Mouse (Mus musculus): Measurements from ENCODE around the gene N4bp3. TPM values are rescaled to one million over a fixed set of nuclear protein-coding genes. Genes with fewer than 3 reads are reported as not detected.
"Not testable (repeated sequence)": the region's sequence is repeated elsewhere in the genome, so short reads cannot be mapped to it uniquely, and the experiment has no call there.

N4bp3 gene
- polyA plus RNA-seq, 1 experiment, result 4.0 TPM

DNA sequence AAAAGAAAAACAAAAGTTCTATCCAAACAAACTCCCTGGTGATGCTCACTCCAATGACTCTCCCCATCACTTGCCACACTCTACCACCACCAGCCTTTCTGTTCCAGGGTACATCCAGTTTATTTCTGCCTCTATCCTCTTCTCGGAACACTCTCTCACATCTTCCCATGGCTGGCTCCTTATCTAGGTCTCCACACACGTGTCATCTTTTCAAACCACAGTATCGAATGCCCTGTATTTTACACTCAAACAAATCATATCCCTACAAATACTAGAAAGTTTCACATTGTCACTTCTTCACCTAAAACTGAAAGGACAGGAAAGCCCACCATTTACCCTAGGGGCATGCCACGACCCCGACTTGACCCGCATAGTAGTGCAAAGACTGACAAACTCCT lies 15.5 kb downstream of the N4bp3 start:
- WGBS, result 8% methylated on average over 6 of the region's 6 CpGs
- no peak for DNase-seq (ENCODE audit: low read depth, low spot score)

GRCm38 (mm10) chr11:51633721-51634120 lies 16.9 kb downstream of the N4bp3 start:
- 92% methylated on average over 3 of the region's 3 CpGs for WGBS
- DNase-seq (ENCODE audit: low read depth, low spot score), result no peak

- 83% methylated on average over 7 of the region's 7 CpGs for WGBS
- not testable (repeated sequence) for DNase-seq (ENCODE audit: low read depth, low spot score)
Measured at GRCm38 (mm10) chr11:51633200-51633599, 17.4 kb downstream of the N4bp3 start.

- 77% methylated on average over 6 of the region's 6 CpGs for WGBS
- DNase-seq (ENCODE audit: low read depth, low spot score), result no peak
Measured at GRCm38 (mm10) chr11:51632130-51632753, 18.4 kb downstream of the N4bp3 start.

DNA sequence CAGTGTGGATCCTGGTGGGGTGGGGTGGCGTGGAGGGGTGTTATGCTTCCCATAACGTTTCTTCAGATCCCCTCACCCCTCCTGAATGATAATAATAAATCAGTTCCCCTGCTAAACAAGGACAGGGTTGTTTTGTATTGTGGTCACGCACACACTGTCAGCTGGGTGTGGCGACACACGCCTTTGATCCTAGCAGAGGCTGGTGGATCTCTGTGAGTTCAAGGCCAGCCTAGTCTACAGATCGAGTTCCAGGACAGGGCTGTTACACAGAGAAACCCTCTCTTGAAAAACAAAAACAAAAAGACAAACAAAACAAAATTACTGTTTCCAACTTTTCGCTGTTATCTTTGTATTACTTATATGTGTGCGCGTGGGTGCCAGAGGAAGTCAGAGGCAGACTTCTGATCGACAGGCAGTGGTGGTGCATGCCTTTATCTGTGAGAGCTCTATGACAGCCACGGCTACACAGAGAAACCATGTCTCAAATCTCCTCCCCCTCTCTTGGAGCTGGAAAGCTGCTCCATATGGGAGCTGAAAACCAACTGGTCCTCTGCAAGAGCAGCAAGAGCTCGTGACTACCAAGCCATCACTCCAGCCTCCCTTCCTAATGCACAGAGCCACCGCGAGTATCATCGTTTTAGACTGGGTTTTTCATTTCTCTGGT lies 20.9 kb downstream of the N4bp3 start:
- 76% methylated on average over 15 of the region's 15 CpGs for WGBS
- DNase-seq (ENCODE audit: low read depth, low spot score), result no peak

DNA sequence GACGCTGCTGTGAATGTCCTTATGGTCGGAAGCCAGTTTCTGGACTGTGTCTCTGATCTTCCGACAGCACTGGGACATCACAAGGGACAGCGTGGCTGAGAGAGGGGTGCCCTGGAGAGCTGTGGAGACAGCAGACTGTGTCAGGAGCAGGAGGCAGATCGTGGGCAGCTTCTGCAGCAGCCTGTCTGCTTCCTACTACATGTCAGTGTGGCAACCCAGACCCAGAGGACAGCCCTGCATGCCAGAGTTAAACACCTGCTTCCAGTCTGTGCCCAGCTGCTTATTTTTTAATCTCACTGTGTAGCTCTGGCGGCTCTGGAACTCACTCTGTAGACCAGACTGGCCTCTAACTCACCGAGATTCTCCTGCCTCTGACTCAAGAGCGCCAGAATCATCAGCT lies 22.7 kb downstream of the N4bp3 start:
- 88% methylated on average over 8 of the region's 8 CpGs for WGBS

DNA sequence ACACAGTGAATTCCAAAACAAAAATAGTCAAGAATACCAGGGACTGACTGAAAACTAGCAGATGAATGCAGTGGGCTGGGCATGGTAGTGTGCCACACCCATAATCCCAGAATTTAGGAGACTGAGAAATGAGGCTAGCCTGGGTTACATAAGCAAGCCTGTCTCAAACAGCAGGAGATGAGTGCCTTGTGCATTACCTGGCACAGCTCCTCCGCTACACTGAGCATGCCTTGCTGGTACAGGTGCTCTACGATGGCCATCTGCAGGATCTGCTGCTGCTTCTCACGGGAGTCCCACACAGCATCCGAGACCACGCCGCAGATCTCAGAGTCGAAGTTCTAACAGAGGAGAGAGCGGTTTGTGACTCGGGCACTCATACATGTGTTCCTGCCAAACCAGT lies 23.2 kb downstream of the N4bp3 start:
- 92% methylated on average over 9 of the region's 9 CpGs for WGBS
- DNase-seq (ENCODE audit: low read depth, low spot score), result no peak

More for the DNA sequence above, 22.7 kb downstream of the N4bp3 start:
- DNase-seq (ENCODE audit: low read depth, low spot score), result no peak

GRCm38 (mm10) chr11:51625187-51625820 lies 25.3 kb downstream of the N4bp3 start:
- 75% methylated on average over 5 of the region's 5 CpGs for WGBS
- no peak for DNase-seq (ENCODE audit: low read depth, low spot score)

- 67% methylated on average over 7 of the region's 7 CpGs for WGBS
- no peak for DNase-seq (ENCODE audit: low read depth, low spot score)
Measured at GRCm38 (mm10) chr11:51622971-51623491, 27.6 kb downstream of the N4bp3 start.

- 91% methylated on average over 2 of the region's 2 CpGs for WGBS
- no peak for DNase-seq (ENCODE audit: low read depth, low spot score)
Measured at GRCm38 (mm10) chr11:51621776-51622175, 28.9 kb downstream of the N4bp3 start.

GRCm38 (mm10) chr11:51620084-51620483 lies 30.6 kb downstream of the N4bp3 start:
- DNase-seq (ENCODE audit: low read depth, low spot score), result no peak
- WGBS, result 0% methylated on average over 11 of the region's 11 CpGs

- WGBS, result under 1% methylated on average over 51 of the region's 51 CpGs
- DNase-seq (ENCODE audit: low read depth, low spot score), result peak; percentile 98
Measured at GRCm38 (mm10) chr11:51619409-51620060, 31.1 kb downstream of the N4bp3 start, which contains the start of gene Nhp2. TSS of gene Nhp2 (plus strand) at chr11:51619735.

DNA sequence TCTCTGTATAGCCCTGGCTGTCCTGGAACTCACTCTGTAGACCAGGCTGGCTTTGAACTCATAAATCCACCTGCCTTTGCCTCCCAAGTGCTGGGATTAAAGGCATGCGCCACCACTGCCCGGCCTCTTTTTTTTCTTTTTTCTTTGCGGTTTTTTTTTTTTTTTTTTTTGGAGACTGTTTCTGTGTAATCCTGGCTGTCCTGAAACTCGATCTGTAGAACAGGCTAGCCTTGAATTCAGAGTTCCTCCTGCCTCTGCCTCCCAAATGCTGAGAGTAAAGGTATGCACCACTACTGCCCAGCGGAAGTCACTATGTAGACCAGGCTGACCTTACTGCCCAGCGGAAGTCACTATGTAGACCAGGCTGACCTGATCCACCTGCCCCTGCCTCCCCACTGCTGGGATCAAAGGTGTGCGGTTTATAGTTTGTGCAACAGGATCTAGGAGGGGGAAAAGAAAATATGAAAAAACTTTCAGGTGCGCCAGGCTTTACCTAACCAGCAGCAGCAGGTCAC lies 31.7 kb downstream of the N4bp3 start:
- DNase-seq (ENCODE audit: low read depth, low spot score), result no peak
- WGBS, result 27% methylated on average over 8 of the region's 8 CpGs

- under 1% methylated on average over 4 of the region's 4 CpGs for WGBS
- DNase-seq (ENCODE audit: low read depth, low spot score), result no peak
Measured at GRCm38 (mm10) chr11:51617693-51618092, 32.9 kb downstream of the N4bp3 start.

DNA sequence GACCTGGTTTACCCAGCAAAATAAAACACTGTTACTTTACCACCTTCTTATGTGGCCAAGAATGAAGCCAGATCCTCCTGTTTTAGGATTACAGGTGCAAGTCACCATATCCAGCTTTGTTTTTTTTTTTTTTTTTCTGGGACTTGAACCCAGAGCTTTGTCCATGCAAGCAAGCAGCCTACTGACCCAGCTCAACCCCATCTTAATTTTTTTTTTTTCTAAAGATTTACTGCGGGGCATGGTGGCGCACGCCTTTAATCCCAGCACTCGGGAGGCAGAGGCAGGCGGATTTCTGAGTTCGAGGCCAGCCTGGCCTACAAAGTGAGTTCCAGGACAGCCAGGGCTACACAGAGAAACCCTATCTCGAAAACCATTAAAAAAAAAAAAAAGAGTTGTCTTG lies 34.5 kb downstream of the N4bp3 start:
- WGBS, result 67% methylated on average over 7 of the region's 7 CpGs
- DNase-seq (ENCODE audit: low read depth, low spot score), result not testable (repeated sequence)

DNA sequence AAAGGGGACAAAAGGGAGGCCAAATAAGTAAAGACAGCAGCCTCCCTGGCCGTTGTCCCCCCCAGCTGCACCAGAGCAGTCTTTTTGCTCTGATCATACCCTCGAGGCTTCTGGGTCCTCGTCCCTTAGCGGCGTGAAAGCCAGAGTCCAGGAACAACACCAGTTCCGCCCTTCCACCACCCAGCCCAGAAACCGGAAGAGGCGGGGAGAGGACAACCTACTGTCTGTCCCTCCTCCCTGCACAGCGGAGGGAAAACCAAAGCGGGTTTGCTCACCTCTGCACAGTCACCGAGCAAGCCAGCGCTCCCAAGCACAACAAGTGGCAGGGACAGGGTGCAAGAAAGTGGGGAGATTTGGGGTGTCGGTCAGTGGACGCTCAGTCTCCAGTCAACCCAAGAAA lies 35.0 kb downstream of the N4bp3 start:
- under 1% methylated on average over 14 of the region's 14 CpGs for WGBS
- DNase-seq (ENCODE audit: low read depth, low spot score), result peak; percentile 89

DNA sequence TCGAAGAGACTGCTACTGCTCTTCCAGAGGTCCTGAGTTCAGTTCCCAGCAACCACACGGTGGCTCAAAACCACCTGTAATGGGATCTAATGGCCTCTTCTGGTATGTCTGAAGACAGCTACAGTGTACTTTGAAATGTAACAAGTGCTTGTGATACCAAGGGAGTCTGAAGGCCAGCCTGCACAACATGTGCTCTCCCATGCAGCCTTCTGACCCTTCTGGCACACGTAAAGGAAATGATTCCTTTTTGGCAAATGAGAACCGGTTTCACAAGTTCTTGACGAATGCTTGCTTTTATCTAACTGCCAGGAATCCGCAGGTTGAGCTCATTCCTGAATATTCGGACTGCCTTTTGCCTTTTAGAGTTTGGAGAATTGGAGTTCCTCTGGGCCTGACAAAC lies 35.5 kb downstream of the N4bp3 start:
- peak; percentile 61 for DNase-seq (ENCODE audit: low read depth, low spot score)
- 7% methylated on average over 7 of the region's 7 CpGs for WGBS

- no peak for DNase-seq (ENCODE audit: low read depth, low spot score)
- 82% methylated on average over 8 of the region's 8 CpGs for WGBS
Measured at GRCm38 (mm10) chr11:51614256-51614655, 36.4 kb downstream of the N4bp3 start.

- 61% methylated on average over 5 of the region's 5 CpGs for WGBS
- DNase-seq (ENCODE audit: low read depth, low spot score), result not testable (repeated sequence)
Measured at GRCm38 (mm10) chr11:51609940-51610339, 40.7 kb downstream of the N4bp3 start.

Data from large intestine, adult 2 months (tissue).